Mouse (Mus musculus): ENCODE data around the gene Lingo2. TPM values are rescaled to one million over a fixed set of nuclear protein-coding genes. Genes with fewer than 3 reads are reported as not detected.

Gene Lingo2
- total RNA-seq, 2 experiments from 2014 or later = not detected

DNA sequence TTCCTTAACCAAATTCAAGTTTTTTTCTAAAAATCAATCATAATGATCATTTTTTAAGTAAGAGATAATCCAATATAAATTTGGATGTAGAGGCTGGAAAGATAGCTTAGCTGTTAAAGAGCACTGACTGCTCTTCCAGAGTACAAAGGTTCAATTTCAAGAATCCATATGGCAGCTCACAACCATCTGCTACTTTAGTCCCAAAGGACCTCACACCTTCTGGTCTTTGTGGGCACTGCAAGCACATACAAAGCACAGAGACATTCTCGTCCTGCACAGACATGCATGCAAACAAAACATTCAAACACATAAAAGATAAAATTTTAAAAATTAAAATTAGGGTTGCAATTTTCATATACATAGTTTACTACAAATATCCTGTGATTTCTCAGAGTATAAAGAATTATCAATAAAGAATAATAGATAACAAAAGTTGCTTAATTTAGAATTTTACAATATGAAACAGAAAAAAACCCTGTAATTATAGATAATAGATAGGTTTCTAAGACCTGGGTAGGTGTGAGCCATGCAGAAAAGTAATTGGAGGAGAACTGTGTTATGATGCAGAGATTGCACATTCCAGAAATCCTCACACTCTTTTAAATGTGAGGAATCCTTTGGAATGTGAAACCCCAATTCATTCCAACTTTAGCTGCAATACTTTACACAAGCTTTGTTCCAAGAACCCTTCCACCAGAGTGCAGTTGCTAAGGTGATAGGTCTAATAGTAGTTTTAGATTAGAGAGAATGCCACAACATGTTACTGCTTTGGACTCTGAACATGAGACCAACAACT lies 1053.6 kb downstream of the Lingo2 start:
- DNase-seq (ENCODE audit: low spot score) = no peak
- intact Hi-C loops (cut with DNase I) = no loop called here

DNA sequence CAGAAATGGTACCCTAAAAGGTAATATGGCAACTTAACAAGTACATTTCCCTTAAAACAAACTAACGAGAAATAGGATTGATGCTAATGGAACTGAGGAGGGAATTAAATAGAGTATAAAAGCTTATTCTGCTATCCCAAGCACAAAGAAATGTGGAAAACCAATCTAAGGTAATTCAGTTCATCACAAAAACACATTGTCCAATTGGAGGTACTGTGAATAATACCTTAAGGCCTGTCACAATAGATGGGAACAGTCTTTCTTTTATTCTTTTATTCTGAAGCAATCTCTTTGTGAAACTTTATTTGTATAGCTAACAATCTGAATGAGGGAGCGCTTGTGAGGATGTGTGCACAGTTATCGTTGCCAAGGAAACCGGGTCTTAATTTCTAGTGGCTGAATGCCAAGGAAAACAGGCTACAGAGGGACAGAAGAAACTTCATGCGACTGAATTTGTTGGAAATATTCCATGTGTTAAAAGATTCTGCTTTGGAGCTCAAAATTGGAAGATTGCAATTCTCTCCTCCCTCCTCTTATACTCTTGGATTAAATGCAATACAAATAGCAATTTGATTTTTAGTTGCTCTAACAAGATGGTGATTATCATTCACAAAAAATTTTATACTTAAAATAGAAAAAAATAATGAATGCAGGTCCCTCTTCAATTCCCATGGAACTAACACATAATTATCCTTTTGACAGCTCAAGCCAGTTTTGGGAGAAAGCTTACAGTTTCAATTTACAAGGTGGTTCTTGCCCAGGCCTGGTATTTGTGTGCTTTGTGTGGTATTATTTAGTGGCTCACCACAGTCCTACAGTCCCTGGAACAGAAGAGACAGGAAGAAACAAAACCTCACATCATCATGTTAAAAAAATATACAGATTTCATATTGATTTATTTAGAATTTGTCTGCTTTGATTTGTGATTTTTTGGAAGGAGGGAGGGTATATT lies 1065.7 kb downstream of the Lingo2 start:
- intact Hi-C loops (cut with DNase I) = no loop called here

GRCm38 (mm10) chr4:35884946-35885460 lies 1066.5 kb downstream of the Lingo2 start:
- intact Hi-C loops (cut with DNase I) = no loop called here
- no peak for DNase-seq (ENCODE audit: low spot score)

More for the DNA sequence above, 1065.7 kb downstream of the Lingo2 start:
- DNase-seq (ENCODE audit: low spot score) = no peak

GRCm38 (mm10) chr4:35846518-35846917 lies 1105.0 kb downstream of the Lingo2 start:
- DNase-seq (ENCODE audit: low spot score) = no peak
- intact Hi-C loops (cut with DNase I) = no loop called here

- intact Hi-C loops (cut with DNase I) = no loop called here
- no peak for DNase-seq (ENCODE audit: low spot score)
Measured at GRCm38 (mm10) chr4:35845140-35845539, 1106.4 kb downstream of the Lingo2 start.

- DNase-seq (ENCODE audit: low spot score) = no peak
- intact Hi-C loops (cut with DNase I) = no loop called here
Measured at GRCm38 (mm10) chr4:35844518-35844917, 1107.0 kb downstream of the Lingo2 start.

DNA sequence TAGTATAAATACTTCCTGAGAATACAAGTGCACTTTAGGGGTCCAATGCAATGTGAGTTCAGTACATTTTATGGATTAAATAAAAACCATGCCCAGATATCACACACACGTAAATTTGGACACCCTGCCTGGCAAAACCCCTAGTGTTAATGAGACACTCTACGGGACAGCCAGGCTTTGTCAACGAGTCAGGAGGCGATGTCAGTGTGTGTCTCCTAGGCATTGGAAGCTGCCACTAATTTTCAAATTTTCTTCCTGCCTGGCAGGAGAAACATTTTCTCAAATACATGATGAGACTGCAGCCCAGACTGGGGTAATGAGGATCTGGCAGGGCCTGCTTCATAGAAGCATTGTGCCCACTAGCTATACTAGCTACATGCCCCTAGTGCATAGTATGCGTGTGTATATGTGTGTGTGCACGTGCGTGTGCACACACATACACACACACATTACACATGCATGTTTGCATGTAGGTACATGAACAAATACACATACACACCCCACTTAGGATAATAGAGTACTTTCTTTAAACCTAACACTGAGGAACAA lies 1128.2 kb downstream of the Lingo2 start:
- intact Hi-C loops (cut with DNase I) = no loop called here
- no peak for DNase-seq (ENCODE audit: low spot score)

- DNase-seq (ENCODE audit: low spot score) = no peak
- intact Hi-C loops (cut with DNase I) = no loop called here
Measured at GRCm38 (mm10) chr4:35820701-35821100, 1130.8 kb downstream of the Lingo2 start.

- intact Hi-C loops (cut with DNase I) = no loop called here
- DNase-seq (ENCODE audit: low spot score) = no peak
Measured at GRCm38 (mm10) chr4:35814698-35815097, 1136.8 kb downstream of the Lingo2 start.

DNA sequence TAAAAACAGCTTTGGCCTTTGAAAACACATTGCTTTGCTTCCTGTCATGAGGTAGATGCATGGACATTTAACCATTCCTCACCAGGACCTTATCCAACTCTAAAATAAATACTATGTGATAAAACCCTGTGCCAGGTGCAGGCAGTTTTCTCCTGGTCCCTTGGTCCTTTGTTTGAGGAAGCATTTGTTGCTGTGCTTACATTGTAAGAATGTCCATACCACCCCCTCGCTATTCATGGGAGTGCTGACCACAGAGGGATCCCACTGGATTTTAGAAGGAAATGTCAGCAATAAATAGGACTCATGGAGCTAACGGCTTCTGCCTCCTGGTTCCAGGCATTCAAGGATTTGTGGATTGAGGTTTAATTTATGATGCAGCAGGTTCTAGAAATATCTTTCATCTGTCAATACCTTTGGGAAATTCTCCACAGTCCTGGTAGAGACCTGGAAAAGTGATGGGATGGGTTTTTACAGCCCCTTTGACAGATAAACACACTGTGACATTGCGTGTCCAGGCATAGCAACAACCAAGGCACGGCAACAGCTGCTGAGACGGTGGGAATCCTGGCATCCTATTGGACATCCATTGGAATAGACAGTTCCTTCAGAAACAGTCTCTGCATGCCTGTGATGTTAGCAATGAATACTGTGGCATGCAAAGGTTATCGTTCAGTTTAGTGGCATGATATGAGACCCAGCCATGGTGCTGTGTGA lies 1143.9 kb downstream of the Lingo2 start:
- DNase-seq (ENCODE audit: low spot score) = no peak
- intact Hi-C loops (cut with DNase I) = no loop called here

GRCm38 (mm10) chr4:35806881-35807464 lies 1144.6 kb downstream of the Lingo2 start:
- no peak for DNase-seq (ENCODE audit: low spot score)
- intact Hi-C loops (cut with DNase I) = no loop called here

- intact Hi-C loops (cut with DNase I) = no loop called here
Measured at GRCm38 (mm10) chr4:35784255-35784921, 1167.2 kb downstream of the Lingo2 start.

DNA sequence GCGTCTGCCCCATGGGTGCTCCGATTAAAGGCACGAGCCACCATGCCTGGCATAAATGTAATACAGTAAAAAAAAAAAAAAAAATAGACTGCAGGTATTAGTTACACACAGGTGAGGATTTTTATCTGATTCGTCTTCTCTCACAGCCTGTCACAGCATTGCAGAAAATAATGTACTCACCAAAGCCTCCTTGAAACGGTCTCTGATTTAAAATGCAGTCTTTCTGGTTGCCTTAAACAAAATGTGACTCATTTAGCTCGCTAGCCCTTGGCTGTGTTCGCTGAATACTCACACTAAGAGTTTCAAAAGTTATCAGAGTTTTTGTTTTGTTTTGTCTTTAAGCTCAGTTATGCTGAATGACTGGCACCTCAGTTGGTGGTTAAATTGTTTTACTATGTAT lies 1180.7 kb downstream of the Lingo2 start:
- DNase-seq (ENCODE audit: low spot score) = no peak
- intact Hi-C loops (cut with DNase I) = no loop called here

More at GRCm38 (mm10) chr4:35784255-35784921, 1167.2 kb downstream of the Lingo2 start:
- DNase-seq (ENCODE audit: low spot score) = no peak

DNA sequence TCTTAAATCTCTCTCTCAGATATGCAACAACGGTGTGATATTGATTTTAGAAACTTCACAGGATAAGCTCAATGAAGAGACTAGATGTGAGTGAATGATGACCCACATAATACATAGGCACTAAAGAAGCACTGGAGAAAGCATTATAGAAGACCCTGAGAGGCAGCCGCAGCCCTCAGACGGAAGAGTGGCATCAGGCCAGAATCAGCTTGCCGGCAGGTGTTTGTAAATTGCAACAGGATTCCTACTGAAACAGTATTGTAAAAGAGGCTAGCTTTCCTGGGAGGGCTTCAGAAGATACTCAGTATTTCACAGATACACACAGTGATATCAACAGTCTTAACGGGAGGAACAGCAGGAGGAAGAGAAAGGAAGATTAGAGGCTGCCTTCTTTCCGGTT lies 1184.6 kb downstream of the Lingo2 start:
- intact Hi-C loops (cut with DNase I) = no loop called here
- DNase-seq (ENCODE audit: low spot score) = no peak

DNA sequence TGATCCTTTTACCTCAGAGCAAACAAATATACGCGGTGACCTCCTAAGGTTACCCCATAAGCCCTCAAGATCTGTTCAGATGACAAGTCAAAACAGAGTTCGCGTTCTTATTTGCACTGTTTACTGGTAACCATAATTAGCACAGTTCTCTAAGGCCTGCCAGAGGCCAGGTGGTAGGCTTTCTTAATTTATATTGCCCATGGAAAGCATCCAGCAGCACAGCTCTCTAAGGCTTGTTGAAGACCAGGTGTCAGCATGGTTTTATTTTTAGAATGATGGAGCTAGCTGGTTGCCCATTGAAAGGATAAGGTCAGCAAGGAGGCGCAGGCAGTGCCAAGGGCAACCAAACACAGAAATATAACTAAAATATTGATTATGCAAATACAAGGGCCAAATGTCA lies 1190.4 kb downstream of the Lingo2 start:
- no peak for DNase-seq (ENCODE audit: low spot score)
- intact Hi-C loops (cut with DNase I) = no loop called here

- DNase-seq (ENCODE audit: low spot score) = no peak
- intact Hi-C loops (cut with DNase I) = no loop called here
Measured at GRCm38 (mm10) chr4:35752121-35752860, 1199.3 kb downstream of the Lingo2 start.

- intact Hi-C loops (cut with DNase I) = no loop called here
- DNase-seq (ENCODE audit: low spot score) = no peak
Measured at GRCm38 (mm10) chr4:35746693-35747092, 1204.9 kb downstream of the Lingo2 start.

DNA sequence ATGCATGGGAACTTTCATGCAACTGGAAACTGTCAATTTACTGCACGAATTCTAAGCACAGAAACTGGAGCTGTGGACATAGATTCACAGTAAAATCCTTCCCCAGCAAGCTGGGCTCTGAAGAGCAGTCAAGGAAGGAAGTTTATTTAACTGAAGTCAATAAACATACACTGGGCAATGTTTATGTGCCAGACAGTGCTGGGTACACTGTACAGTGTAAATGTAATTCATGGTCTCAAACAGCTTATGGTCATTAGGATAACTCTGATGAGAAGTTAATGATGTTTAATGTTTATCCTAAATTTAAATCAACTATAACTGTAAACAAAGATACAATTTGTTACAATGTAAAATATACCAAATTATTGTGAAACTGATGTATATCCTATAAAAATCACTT lies 1226.8 kb downstream of the Lingo2 start:
- no peak for DNase-seq (ENCODE audit: low spot score)
- intact Hi-C loops (cut with DNase I) = no loop called here

Data from heart, postnatal 25 days (tissue).